Mouse (Mus musculus) midbrain, postnatal 0 days (tissue): ENCODE results near the gene Cct5. TPM values are rescaled to one million over a fixed set of nuclear protein-coding genes. Genes with fewer than 3 reads are reported as not detected.

Experiments
- ATAC-seq: fragments of 200-750 bp; cut with Nextera tagmentation; 2 replicates; pipeline ENCODE4 v1.8.0; 2017; ENCODE audit warnings: moderate number of reproducible peaks, mild to moderate bottlenecking, moderate TSS enrichment, moderate library complexity; ENCODE audit not compliant: low FRiP score
- DNase-seq: peaks from one replicate; pipeline ENCODE4 v3.0.0-alpha.2; 2015; ENCODE audit warnings: low spot score
- H3K27ac ChIP-seq: fragments of 300-500 bp; sonication (generic); 2 replicates; pipeline ENCODE4 v1.5.1; 2014; ENCODE audit warnings: low read depth, mild to moderate bottlenecking, low read length, mixed read lengths
- H3K27me3 ChIP-seq: fragments of 300-500 bp; sonication (generic); 2 replicates; pipeline ENCODE4 v1.6.1; 2014; ENCODE audit warnings: low read length, control low read depth, mixed read lengths; ENCODE audit not compliant: insufficient read depth
- H3K36me3 ChIP-seq: fragments of 300-500 bp; sonication (generic); 2 replicates; pipeline ENCODE4 v1.6.1; 2014; ENCODE audit warnings: low read length, control low read depth, mixed read lengths; ENCODE audit not compliant: insufficient read depth
- H3K4me1 ChIP-seq: fragments of 300-500 bp; sonication (generic); 2 replicates; pipeline ENCODE4 v1.6.1; 2014; ENCODE audit warnings: mild to moderate bottlenecking, control low read depth, antibody characterized with exemption, low read length, mixed read lengths; ENCODE audit not compliant: insufficient read depth
- H3K4me2 ChIP-seq: fragments of 300-500 bp; sonication (generic); 2 replicates; pipeline ENCODE4 v1.6.1; 2014; ENCODE audit warnings: low read depth, mild to moderate bottlenecking, low read length, mixed read lengths; ENCODE audit not compliant: poor library complexity, severe bottlenecking
- H3K4me3 ChIP-seq: fragments of 300-500 bp; sonication (generic); 2 replicates; pipeline ENCODE4 v1.5.1; 2014; ENCODE audit warnings: low read depth, mild to moderate bottlenecking, low read length, moderate library complexity
- H3K9ac ChIP-seq: fragments of 300-500 bp; sonication (generic); replicated peaks from 2 replicates; pipeline ENCODE4 v1.6.1; 2014; ENCODE audit warnings: mild to moderate bottlenecking, low read length, moderate library complexity, mixed read lengths; ENCODE audit not compliant: poor library complexity, severe bottlenecking
- H3K9me3 ChIP-seq: fragments of 300-500 bp; sonication (generic); 2 replicates; pipeline ENCODE4 v1.6.1; 2016; ENCODE audit warnings: low read length, control low read depth
- CTCF ChIP-seq: IDR thresholded peaks from 2 replicates; pipeline ENCODE4 v1.5.1; 2016; ENCODE audit warnings: antibody characterized with exemption, mild to moderate bottlenecking
- WGBS: fragments of 180-500 bp; shearing (Covaris S2); extraction: QIAGEN DNeasy Blood & Tissue Kit; methylation state at CpG from one replicate; pipeline ENCODE4 v1.1.7; 2014; 5-methylcytosine and 5-hydroxymethylcytosine counted together
- polyA plus RNA-seq: library from polyadenylated mRNA; unstranded; fragments of >200 nt; fragmentation: Nextera tagmentation; extraction: Ambion mirVana; gene quantifications from 2 replicates; pipeline ENCODE4 v1.2.1, GENCODE M21; 2015
- total RNA-seq: library from RNA; depleted of rRNA; stranded (reverse); fragments of >200 nt; gene quantifications from 2 replicates; pipeline ENCODE4 v1.2.3, GENCODE M21; 2014

The Cct5 gene
- total and polyA plus RNA-seq, 2 experiments from 2014 or later = 346 to 440 TPM

DNA sequence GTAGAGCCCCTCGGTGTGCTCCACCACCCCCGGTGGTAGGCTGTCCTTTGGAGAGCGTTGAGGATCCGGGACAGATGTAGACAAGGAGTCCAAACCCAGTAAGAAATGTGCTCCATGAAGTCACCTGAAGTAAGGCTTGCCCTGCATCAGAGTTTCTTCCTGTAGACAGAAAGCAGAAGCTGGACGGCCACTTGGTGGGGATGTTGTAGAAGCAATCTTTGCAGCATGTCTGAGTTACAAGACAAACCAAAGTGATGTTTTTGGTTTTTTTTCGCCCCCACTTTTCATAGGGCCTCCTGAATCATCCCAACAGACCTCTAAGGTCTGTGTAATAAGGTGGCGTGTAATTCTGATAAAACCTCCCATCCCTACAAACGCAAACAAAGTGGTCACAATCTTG lies 17.9 kb upstream of the Cct5 start:
- Histone ChIP-seq H3K4me3 (no peak overlapping the region), H3K9me3 (no peaks in the 10 kb centered on the region), H3K36me3 (peaks cover 16% of the 10 kb centered on the region), H3K4me2 (no peak overlapping the region), H3K9ac (no peak overlapping the region), H3K4me1 (no peaks in the 10 kb centered on the region), H3K27me3 (no peaks in the 10 kb centered on the region), H3K27ac (no peak overlapping the region)
- ATAC-seq = no peak
- 91% methylated on average over 8 of the region's 8 CpGs for WGBS
- DNase-seq = peak; percentile 68
- TF ChIP-seq CTCF = peak; percentile 75

DNA sequence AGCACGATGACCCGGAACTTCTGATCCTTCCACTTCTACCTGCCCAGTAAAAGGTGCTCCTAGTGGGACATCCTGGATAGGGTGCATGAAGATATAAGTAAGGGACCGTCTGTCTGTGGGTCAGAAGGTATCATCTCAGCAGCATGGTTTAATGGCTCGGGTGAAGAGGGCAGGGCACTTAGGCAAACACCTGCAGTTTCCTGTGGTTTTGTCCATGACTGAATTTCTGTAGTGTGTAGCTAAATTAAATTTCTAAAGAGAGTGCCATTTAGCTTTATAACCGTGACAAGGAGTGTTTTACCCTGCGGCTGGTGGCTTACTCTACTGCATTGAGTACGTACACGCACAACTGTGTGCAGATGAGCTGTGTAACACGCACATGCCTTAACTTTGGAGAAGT lies 15.7 kb upstream of the Cct5 start:
- Histone ChIP-seq H3K4me3 (no peak overlapping the region), H3K4me2 (no peak overlapping the region), H3K9me3 (no peaks in the 10 kb centered on the region), H3K27me3 (no peaks in the 10 kb centered on the region), H3K9ac (no peak overlapping the region), H3K36me3 (peaks cover 16% of the 10 kb centered on the region), H3K27ac (no peak overlapping the region), H3K4me1 (no peaks in the 10 kb centered on the region)
- ATAC-seq (no peak), DNase-seq (no peak)
- TF ChIP-seq CTCF = no peak
- 94% methylated on average over 9 of the region's 9 CpGs for WGBS

GRCm38 (mm10) chr15:31614666-31615065 lies 13.1 kb upstream of the Cct5 start:
- H3K9ac ChIP-seq = no peak overlapping the region
- no peaks in the 10 kb centered on the region for H3K4me1 ChIP-seq
- no peak overlapping the region for H3K4me2 ChIP-seq
- ATAC-seq (no peak), DNase-seq (no peak)
- WGBS = 89% methylated on average over 2 of the region's 2 CpGs
- H3K4me3 ChIP-seq = no peak overlapping the region
- no peaks in the 10 kb centered on the region for H3K27me3 ChIP-seq
- no peak for TF ChIP-seq CTCF
- no peaks in the 10 kb centered on the region for H3K9me3 ChIP-seq
- no peak overlapping the region for H3K27ac ChIP-seq
- H3K36me3 ChIP-seq = peaks cover 21% of the 10 kb centered on the region

DNA sequence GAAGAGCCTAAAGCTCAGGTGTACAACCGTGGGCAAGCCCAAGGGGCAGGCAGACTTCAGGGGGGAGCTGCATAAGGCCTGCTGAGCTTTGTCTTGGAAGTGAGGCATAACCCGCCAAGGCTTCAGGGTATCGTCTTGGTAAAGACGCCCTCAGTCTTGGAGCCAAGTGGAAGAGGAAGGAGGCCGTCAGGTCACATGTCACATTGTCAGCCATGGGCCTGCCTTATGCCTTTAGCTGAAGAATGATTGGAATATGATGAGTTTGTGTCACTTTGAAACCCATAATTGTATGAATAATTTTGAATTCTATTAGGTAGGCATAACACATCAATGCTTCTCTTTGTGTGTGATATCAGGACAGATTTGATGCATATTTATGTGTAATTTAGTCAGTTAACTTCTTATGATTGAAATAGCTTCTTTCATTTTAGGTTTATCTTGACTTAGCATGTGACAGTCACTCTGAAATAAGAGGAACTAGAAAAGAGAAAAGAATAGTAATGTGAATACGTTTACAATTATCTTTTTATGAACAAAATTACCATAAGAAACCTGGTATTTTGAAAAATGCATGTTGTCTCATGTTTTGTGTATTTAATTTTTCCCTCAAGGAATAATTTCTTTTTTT lies 12.3 kb upstream of the Cct5 start:
- TF ChIP-seq CTCF = no peak
- no peak overlapping the region for H3K4me3 ChIP-seq
- H3K27me3 ChIP-seq = no peaks in the 10 kb centered on the region
- WGBS = 84% methylated on average over 6 of the region's 6 CpGs
- no peaks in the 10 kb centered on the region for H3K9me3 ChIP-seq
- no peak for DNase-seq
- no peak for ATAC-seq
- H3K27ac ChIP-seq = no peak overlapping the region
- H3K4me2 ChIP-seq = no peak overlapping the region
- no peaks in the 10 kb centered on the region for H3K4me1 ChIP-seq
- H3K36me3 ChIP-seq = peaks cover 21% of the 10 kb centered on the region
- H3K9ac ChIP-seq = no peak overlapping the region

DNA sequence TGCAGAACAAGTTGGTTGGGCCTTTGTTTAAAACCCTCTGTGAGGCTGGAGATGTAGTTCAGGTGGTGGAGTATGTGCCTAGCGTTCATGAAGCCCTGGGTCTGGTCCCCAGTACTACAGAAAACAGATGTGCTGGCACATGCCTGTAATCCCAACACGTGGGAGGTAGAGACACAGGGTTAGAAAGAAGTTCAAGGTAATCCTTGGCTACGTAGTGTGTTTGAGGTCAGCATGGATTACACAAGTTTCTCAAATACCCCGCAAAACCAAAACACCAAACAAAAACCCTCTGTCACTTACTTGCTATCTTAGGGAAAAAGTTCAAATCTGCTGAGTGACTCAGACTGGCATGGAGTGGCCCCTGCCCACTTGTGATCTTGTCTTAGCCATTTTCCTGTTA lies 10.4 kb upstream of the Cct5 start:
- Histone ChIP-seq H3K9ac (no peak overlapping the region), H3K4me1 (no peaks in the 10 kb centered on the region), H3K4me3 (no peak overlapping the region), H3K9me3 (no peaks in the 10 kb centered on the region), H3K4me2 (no peak overlapping the region), H3K27ac (no peak overlapping the region), H3K36me3 (peaks cover 9% of the 10 kb centered on the region), H3K27me3 (no peaks in the 10 kb centered on the region)
- DNase-seq (no peak), ATAC-seq (no peak)
- TF ChIP-seq CTCF = no peak
- 93% methylated on average over 4 of the region's 4 CpGs for WGBS

DNA sequence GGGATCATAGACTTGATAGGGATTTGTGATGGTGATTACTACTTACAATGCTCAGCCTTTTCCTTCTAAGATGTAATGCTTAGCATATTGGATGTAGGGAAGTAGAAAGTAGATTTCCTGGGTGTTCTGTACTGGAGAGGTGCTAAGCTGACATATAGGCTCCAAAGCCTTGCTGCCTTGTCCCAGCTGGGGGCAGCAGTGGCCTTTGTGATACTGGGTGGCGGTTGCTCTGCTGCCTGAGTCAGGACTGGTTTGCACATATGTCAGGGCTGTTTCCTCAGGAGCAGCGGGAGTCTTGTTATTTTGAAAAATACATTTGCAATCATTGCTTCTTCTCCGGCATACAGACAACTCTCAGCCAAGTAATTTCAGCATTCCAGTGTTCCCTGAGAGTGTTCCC lies 9.4 kb upstream of the Cct5 start:
- H3K9me3 ChIP-seq = no peaks in the 10 kb centered on the region
- WGBS = 74% methylated on average over 3 of the region's 3 CpGs
- peak; percentile 74 for TF ChIP-seq CTCF
- no peak overlapping the region for H3K4me2 ChIP-seq
- no peaks in the 10 kb centered on the region for H3K4me1 ChIP-seq
- H3K4me3 ChIP-seq = no peak overlapping the region
- no peak overlapping the region for H3K27ac ChIP-seq
- ATAC-seq (peak; percentile 82), DNase-seq (peak; percentile 66)
- H3K9ac ChIP-seq = no peak overlapping the region
- H3K36me3 ChIP-seq = peaks cover 5% of the 10 kb centered on the region; the same call in 1 of the 2 replicates
- H3K27me3 ChIP-seq = no peaks in the 10 kb centered on the region
